Mouse (Mus musculus) c-Kit-negative CD71-positive TER-119-positive erythroid progenitor cells, embryonic 14.5 days (primary cell): ENCODE measurements around the gene Sinhcaf.
"Not testable (repeated sequence)": the region's sequence is repeated elsewhere in the genome, so short reads cannot be mapped to it uniquely, and the experiment has no call there.

ENCODE experiments used
- DNase-seq: peaks from one replicate; pipeline ENCODE4 v3.0.0-alpha.2; 2013; ENCODE audit warnings: low read depth, low spot score

Gene Sinhcaf

GRCm38 (mm10) chr6:148946409-148946742 is at the start of gene Sinhcaf:
TSS of gene Sinhcaf (minus strand) at chr6:148946467.
- DNase-seq, result peak; percentile 91

- no peak for DNase-seq
Measured at GRCm38 (mm10) chr6:148994327-148994999, 48.2 kb upstream of the Sinhcaf start.

GRCm38 (mm10) chr6:148993117-148994077 is 47.1 kb upstream of the Sinhcaf start:
- no peak for DNase-seq

- no peak for DNase-seq
Measured at GRCm38 (mm10) chr6:148992373-148993116, 46.3 kb upstream of the Sinhcaf start.

GRCm38 (mm10) chr6:148991660-148992372 is 45.5 kb upstream of the Sinhcaf start:
- no peak for DNase-seq

GRCm38 (mm10) chr6:148989792-148990491 is 43.7 kb upstream of the Sinhcaf start:
- not testable (repeated sequence) for DNase-seq

- DNase-seq, result no peak
Measured at GRCm38 (mm10) chr6:148986003-148986402, 39.7 kb upstream of the Sinhcaf start.

- DNase-seq, result no peak
Measured at GRCm38 (mm10) chr6:148980495-148980894, 34.2 kb upstream of the Sinhcaf start.

- no peak for DNase-seq
Measured at GRCm38 (mm10) chr6:148975096-148975495, 28.8 kb upstream of the Sinhcaf start.

GRCm38 (mm10) chr6:148972891-148973290 is 26.6 kb upstream of the Sinhcaf start:
- no peak for DNase-seq

- no peak for DNase-seq
Measured at GRCm38 (mm10) chr6:148972059-148972848, 26.0 kb upstream of the Sinhcaf start.

- DNase-seq, result no peak
Measured at GRCm38 (mm10) chr6:148971385-148971940, 25.2 kb upstream of the Sinhcaf start.

- DNase-seq, result no peak
Measured at GRCm38 (mm10) chr6:148961285-148961684, 15.0 kb upstream of the Sinhcaf start.

GRCm38 (mm10) chr6:148959540-148960238 is 13.4 kb upstream of the Sinhcaf start:
- DNase-seq, result no peak

GRCm38 (mm10) chr6:148958712-148959111 is 12.4 kb upstream of the Sinhcaf start:
- DNase-seq, result no peak

GRCm38 (mm10) chr6:148957046-148957445 is 10.8 kb upstream of the Sinhcaf start:
- no peak for DNase-seq

GRCm38 (mm10) chr6:148955641-148956420 is 9.6 kb upstream of the Sinhcaf start:
- no peak for DNase-seq

- DNase-seq, result no peak
Measured at GRCm38 (mm10) chr6:148946881-148947405, 676 bp upstream of the Sinhcaf start.
